Mouse (Mus musculus): ENCODE measurements around the gene Tbc1d7.

DNA sequence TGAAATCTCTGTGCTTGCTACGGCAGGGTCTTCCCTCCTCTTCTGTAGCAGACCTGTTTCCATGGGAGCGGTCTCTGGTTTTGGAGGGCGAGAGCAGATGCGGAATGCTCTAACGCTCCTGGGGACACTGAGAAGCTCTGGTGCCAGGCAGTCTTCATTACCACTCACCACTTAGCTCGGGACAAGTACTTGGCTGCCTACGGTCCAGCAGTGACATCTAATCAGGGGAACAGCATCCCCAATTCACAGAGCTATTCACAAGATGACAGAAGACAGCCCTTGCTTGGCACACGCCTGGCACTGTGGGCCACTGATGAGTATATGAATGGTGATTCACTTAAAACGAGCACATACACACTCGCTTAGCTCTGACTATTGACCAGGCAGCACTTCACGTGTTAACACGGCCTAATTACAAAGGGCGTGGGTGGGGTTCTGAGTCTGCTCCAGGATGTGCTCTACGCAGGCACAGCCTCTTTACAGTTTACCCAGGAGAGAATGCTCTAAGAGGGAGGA lies 19.2 kb downstream of the Tbc1d7 start:
- TF ChIP-seq CTCF (IDR thresholded peaks at IDR 0.05; ENCODE audit: borderline replicate concordance, control insufficient read depth, extremely low read depth, insufficient read depth, low read length, poor library complexity) (no peak), POLR2A (IDR thresholded peaks at IDR 0.05; ENCODE audit: control insufficient read depth, extremely low read depth, insufficient read depth, low read length, poor library complexity) (no peak)
